In genomic region chr13:31578389-31578788, GRCm38 (mm10) we compare ENCODE assay signal across 12 mouse cellular contexts. TPM values are rescaled to one million over a fixed set of nuclear protein-coding genes. Genes with fewer than 3 reads are reported as not detected.
DNase-seq lines count a peak whose midpoint lies in the region; ATAC-seq lines count a peak whose summit lies in the region.
"Had no signal": no experiment of that assay in that cellular context is flagged by ENCODE, and none has a peak within 500 bp of the region (broad histone marks: within the 10 kb centered on the region; RNA-seq: fewer than 3 reads in every experiment).

No protein-coding gene starts in this region.

- H3K27ac ChIP-seq in heart, embryonic 12.5 days (ENCODE audit: poor library complexity, severe bottlenecking) = no peak overlapping the region
- H3K27ac ChIP-seq in forebrain, embryonic 15.5 days (replicated peaks) = no peak overlapping the region
- H3K27ac ChIP-seq in midbrain, embryonic 14.5 days (replicated peaks; ENCODE audit: low read depth, low read length) = no peak overlapping the region
- H3K27ac ChIP-seq: limb, embryonic 15.5 days; neural tube, embryonic 13.5 days had no signal

- H3K27me3 ChIP-seq in heart, embryonic 12.5 days (replicated peaks) = peaks cover 40% of the 10 kb centered on the region
- no peaks in the 10 kb centered on the region for H3K27me3 ChIP-seq in forebrain, embryonic 15.5 days
- no peaks in the 10 kb centered on the region for H3K27me3 ChIP-seq in midbrain, embryonic 14.5 days (ENCODE audit: control insufficient read depth, insufficient read depth, low read length)
- H3K27me3 ChIP-seq: neural tube, embryonic 13.5 days had no signal

- no peaks in the 10 kb centered on the region for H3K9me3 ChIP-seq in heart, embryonic 12.5 days (replicated peaks)
- H3K9me3 ChIP-seq in forebrain, embryonic 15.5 days = no peaks in the 10 kb centered on the region
- H3K9me3 ChIP-seq in midbrain, embryonic 14.5 days (ENCODE audit: control insufficient read depth, low read length) = no peaks in the 10 kb centered on the region
- H3K9me3 ChIP-seq: limb, embryonic 15.5 days; neural tube, embryonic 13.5 days had no signal

- intact Hi-C loops in heart, postnatal 10 days (cut with DNase I) = no loop called here

- no peak for ATAC-seq in heart, embryonic 12.5 days (ENCODE audit: insufficient number of reproducible peaks, low FRiP score)
- ATAC-seq in forebrain, embryonic 15.5 days (replicated peaks) = peak; percentile 57; the same call in 1 of the 2 replicates
- ATAC-seq in midbrain, embryonic 14.5 days (ENCODE audit: low FRiP score, low TSS enrichment) = peak; percentile 39; the same call in 1 of the 2 replicates

- H3K4me3 ChIP-seq in heart, embryonic 12.5 days = no peak overlapping the region
- no peak overlapping the region for H3K4me3 ChIP-seq in forebrain, embryonic 15.5 days
- H3K4me3 ChIP-seq in midbrain, embryonic 14.5 days (replicated peaks; ENCODE audit: low read depth, low read length) = no peak overlapping the region
- H3K4me3 ChIP-seq: limb, embryonic 15.5 days; neural tube, embryonic 13.5 days had no signal

- 0 out of 2 replicates have a peak, but pooled peaks cover 3% of the 10 kb centered on the region for H3K4me1 ChIP-seq in heart, embryonic 12.5 days (replicated peaks)
- peaks cover 6% of the 10 kb centered on the region; the same call in 1 of the 2 replicates for H3K4me1 ChIP-seq in forebrain, embryonic 15.5 days
- H3K4me1 ChIP-seq in midbrain, embryonic 14.5 days (ENCODE audit: control insufficient read depth, insufficient read depth, low read length) = no peaks in the 10 kb centered on the region

- peak; percentile 56 for DNase-seq in heart, adult 11 months
- DNase-seq in kidney, postnatal 25 days = peak; percentile 63 to 86
- peak; percentile 25 for DNase-seq in midbrain, embryonic 14.5 days
- DNase-seq in gastrocnemius, postnatal 10 days = no peak
- DNase-seq in heart, postnatal 10 days = no peak
- DNase-seq in cerebellum, postnatal 25 days = no peak
- DNase-seq: cerebellum, postnatal 10 days; gastrocnemius, postnatal 14 days had no signal

- 75% methylated on average over 10 of the region's 10 CpGs for whole genome bisulfite sequencing in heart, embryonic 12.5 days
- 21% methylated on average over 10 of the region's 10 CpGs for WGBS in forebrain, embryonic 15.5 days
- WGBS in midbrain, embryonic 14.5 days = 39% methylated on average over 10 of the region's 10 CpGs

- H3K36me3 ChIP-seq in heart, embryonic 12.5 days = no peaks in the 10 kb centered on the region
- no peaks in the 10 kb centered on the region for H3K36me3 ChIP-seq in forebrain, embryonic 15.5 days
- no peaks in the 10 kb centered on the region for H3K36me3 ChIP-seq in midbrain, embryonic 14.5 days (ENCODE audit: control insufficient read depth, insufficient read depth, low read length)
- H3K36me3 ChIP-seq: limb, embryonic 15.5 days; neural tube, embryonic 13.5 days had no signal

- no peak overlapping the region for H3K9ac ChIP-seq in heart, embryonic 12.5 days
- no peak overlapping the region for H3K9ac ChIP-seq in forebrain, embryonic 15.5 days (replicated peaks)
- no peak overlapping the region for H3K9ac ChIP-seq in midbrain, embryonic 14.5 days (replicated peaks; ENCODE audit: low read length)
- H3K9ac ChIP-seq: limb, embryonic 15.5 days; neural tube, embryonic 13.5 days had no signal

- H3K4me2 ChIP-seq in heart, embryonic 12.5 days = no peak overlapping the region
- H3K4me2 ChIP-seq in forebrain, embryonic 15.5 days (replicated peaks) = no peak overlapping the region
- H3K4me2 ChIP-seq in midbrain, embryonic 14.5 days (ENCODE audit: low read length) = no peak overlapping the region
- H3K4me2 ChIP-seq: limb, embryonic 15.5 days; neural tube, embryonic 13.5 days had no signal

RNA-seq across cellular contexts. Expression of gene A530084C06Rik, which starts 19.3 kb away (rescaled TPM):
- polyA plus RNA-seq in heart, embryonic 12.5 days (2016; fragmentation: Nextera tagmentation; extraction: Ambion mirVana) = not detected in 2 replicates
- not detected in 2 replicates for polyA plus RNA-seq in forebrain, embryonic 15.5 days (2015; fragmentation: Nextera tagmentation; extraction: Ambion mirVana)
- polyA plus RNA-seq in midbrain, embryonic 14.5 days (2014; fragmentation: Nextera tagmentation; extraction: Ambion mirVana) = not detected in 2 replicates
- not detected for total RNA-seq in gastrocnemius, postnatal 10 days (2021)
- total RNA-seq in heart, postnatal 10 days (2021) = under 1 TPM in 1 of 2 experiments, not detected in 1; 0.07 TPM
- total RNA-seq: gastrocnemius, postnatal 14 days had no signal
- polyA plus RNA-seq: limb, embryonic 15.5 days; neural tube, embryonic 13.5 days had no signal

RNA-seq across cellular contexts. Expression of gene Foxq1, which starts 22.5 kb away (rescaled TPM):
- polyA plus RNA-seq in heart, embryonic 12.5 days (2016; fragmentation: Nextera tagmentation; extraction: Ambion mirVana) = 0.11 and 0.19 TPM in 2 replicates
- 2.4 and 2.6 TPM in 2 replicates for polyA plus RNA-seq in forebrain, embryonic 15.5 days (2015; fragmentation: Nextera tagmentation; extraction: Ambion mirVana)
- 2.0 and 2.2 TPM in 2 replicates for polyA plus RNA-seq in midbrain, embryonic 14.5 days (2014; fragmentation: Nextera tagmentation; extraction: Ambion mirVana)
- total RNA-seq in gastrocnemius, postnatal 10 days (2021) = not detected
- total RNA-seq in heart, postnatal 10 days (2021) = under 1 TPM in 1 of 2 experiments, not detected in 1; 0.07 TPM
- total RNA-seq: gastrocnemius, postnatal 14 days had no signal

RNA-seq across cellular contexts. Expression of gene Foxf2, which starts 47.2 kb away (rescaled TPM):
- polyA plus RNA-seq in heart, embryonic 12.5 days (2016; fragmentation: Nextera tagmentation; extraction: Ambion mirVana) = 0.18 TPM in 1 of 2 replicates, not detected in the other
- polyA plus RNA-seq in forebrain, embryonic 15.5 days (2015; fragmentation: Nextera tagmentation; extraction: Ambion mirVana) = 4.3 and 4.8 TPM in 2 replicates
- polyA plus RNA-seq in midbrain, embryonic 14.5 days (2014; fragmentation: Nextera tagmentation; extraction: Ambion mirVana) = 3.3 and 5.3 TPM in 2 replicates
- not detected for total RNA-seq in gastrocnemius, postnatal 10 days (2021)
- under 1 TPM in 1 of 2 experiments, not detected in 1; 0.10 TPM for total RNA-seq in heart, postnatal 10 days (2021)

Comparison
In these comparisons a context has a peak if more than half of its experiments do, and no peak if none do; other contexts are left out.
1. DNase-seq: peak in heart, adult 11 months (single experiment), kidney, postnatal 25 days (2 of 2) and midbrain, embryonic 14.5 days (single experiment); none in gastrocnemius, postnatal 10 days (single experiment), heart, postnatal 10 days (0 of 2) and cerebellum, postnatal 25 days (0 of 2).